Mouse (Mus musculus): ENCODE results near the gene Golga2.
A peak's percentile ranks its signal among the peaks of the same experiment; 100 is the strongest.

Gene Golga2

DNA sequence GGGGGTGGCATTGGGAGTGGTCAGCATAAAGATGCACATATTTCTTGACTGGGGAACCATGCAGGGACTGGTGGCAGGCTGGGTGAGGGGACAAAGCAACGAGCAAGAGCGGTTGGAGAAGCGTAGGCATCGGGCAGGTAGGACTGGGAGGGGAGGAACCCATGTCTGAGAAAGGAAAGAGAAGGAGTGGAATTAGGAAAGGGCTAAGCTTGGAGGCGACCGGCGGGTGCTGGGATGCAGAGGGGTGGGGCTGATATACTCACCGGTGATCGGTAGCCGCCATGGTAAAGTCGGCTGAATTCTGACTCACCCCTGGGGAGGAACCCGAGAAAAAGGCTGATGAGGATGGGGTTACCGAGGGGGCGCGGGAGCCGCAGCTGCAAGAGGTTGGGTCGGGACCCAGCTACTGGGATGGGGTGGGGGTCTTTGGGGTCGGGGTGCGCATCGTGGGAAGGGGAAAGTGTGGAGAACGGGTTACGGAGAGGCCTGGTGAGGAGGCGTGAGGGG is at the start of gene Golga2:
TSS of gene Golga2 (plus strand) at position 51 of the 507 bp plus-strand sequence.
- no peak for DNase-seq

GRCm38 (mm10) chr2:32237571-32237970 is 49.6 kb upstream of the Golga2 start:
- DNase-seq: no peak

DNA sequence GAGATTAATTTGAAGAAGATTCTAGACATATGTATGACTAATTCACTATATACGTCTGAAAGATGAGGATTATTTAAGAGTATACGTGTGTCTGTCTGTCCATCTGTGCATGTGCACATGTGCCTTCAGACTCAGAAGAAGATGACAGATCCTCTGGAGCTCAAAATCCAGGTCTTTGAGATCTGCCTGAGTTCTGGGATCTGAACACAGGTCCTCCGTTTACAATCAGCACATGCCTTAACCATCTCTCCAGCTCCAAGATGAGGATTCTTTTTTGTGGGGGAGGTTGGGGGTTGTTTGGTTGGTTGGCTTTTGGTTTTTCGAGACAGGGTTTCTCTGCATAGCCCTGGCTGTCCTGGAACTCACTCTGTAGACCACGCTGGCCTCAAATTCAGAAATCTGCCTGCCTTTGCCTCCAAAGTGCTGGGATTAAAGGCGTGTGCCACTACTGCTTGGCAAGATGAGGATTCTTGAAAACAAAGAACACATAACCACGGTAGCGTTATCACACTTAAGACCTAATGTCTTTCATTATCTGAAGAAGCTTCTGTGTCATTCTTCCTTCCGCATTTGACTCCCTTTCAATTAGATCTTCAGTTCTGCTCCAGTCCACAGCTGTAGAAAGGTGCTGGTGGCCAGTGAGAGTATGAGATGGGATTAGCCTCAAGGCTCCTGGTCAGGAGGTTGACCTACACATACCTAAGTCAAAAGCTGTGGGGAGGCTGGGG is 48.3 kb upstream of the Golga2 start:
- DNase-seq: no peak

DNA sequence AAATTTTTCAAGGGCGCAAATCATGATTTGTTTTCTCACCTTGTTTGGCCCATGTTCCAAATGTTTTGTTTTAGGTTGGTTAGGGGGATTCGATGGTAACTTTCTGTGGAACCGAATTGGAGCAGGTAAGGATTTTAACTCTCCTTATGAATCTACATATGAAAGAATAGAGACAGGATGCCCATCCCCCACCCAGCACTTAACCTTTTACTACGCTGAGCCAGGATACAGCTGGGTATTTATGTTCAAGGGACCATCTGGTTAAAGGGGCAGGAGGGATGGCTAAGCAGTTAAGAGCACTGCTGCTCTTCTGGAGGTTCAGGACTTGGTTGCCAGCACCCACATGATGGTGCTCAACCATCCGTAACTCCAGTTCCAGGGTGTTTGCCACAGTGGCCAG is 46.6 kb upstream of the Golga2 start:
- DNase-seq: no peak

DNA sequence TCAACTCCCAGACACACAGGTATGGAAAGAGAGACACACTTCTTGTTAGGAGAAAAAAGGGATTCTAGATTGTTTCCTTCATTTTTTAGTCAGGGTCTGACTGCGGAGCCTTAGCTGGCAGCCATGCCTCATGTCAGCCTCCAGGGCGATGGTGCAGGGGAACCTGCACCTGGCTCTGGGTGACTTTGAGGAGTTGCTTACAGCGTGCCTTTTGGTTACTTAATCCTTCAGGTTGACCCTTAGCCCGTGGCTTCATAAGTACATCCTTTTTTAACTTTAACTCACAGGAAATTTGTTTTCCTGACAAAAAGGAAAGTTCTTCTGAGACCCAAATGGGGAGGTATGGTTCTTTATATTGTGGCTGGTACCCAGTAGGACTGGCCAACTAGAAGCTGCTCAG is 44.2 kb upstream of the Golga2 start:
- DNase-seq: no peak

- DNase-seq: no peak
These were observed 40.4 kb upstream of the Golga2 start for GRCm38 (mm10) chr2:32246741-32247140.

DNA sequence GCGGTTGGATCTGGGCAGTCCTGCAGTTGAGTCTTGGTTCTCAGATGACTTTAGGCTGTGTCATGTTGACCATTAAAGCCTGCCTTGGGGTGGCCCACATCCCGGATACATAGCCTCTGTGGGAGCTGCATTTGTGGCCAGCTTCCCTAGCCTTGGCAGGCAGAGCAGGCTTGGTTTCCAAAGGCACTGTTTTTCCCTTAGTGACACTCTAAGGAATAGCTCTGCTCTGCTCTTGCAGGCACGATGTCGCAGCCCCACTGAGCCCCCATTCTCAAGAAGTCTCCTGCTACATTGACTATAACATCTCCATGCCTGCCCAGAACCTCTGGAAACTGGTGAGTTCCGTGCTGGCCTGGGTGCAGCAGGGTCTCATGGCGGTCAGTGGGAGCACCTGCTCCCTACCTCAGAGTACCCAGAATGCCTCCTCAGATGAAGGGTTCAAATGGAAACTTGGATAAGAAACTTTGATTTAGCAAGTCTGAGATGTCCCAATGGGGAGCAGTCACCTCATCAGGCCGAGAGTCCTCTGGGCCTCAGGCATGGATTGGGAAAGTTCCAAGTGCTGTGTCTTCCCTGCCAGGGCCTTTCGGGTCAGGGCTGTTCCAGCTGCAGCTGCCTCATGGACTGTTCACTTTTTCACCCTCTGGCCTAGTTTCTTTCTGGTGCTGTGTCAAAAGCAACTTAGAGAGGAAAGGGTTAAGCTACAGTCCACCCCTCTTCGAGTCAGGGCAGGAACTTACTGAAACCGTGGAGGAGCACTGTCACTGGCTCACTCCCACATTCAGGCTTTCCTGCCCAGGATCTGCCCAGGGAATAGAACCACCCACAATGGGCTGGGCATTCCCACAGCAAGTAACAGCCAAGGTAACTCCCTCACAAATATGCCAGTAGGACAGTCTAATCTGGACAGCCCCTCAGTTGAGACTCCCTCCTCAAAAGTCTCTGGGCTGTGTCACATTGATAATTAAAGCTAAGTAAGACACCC is 38.5 kb upstream of the Golga2 start:
- DNase-seq: no peak

- DNase-seq: no peak
These were observed 35.2 kb upstream of the Golga2 start for GRCm38 (mm10) chr2:32251791-32252527.

DNA sequence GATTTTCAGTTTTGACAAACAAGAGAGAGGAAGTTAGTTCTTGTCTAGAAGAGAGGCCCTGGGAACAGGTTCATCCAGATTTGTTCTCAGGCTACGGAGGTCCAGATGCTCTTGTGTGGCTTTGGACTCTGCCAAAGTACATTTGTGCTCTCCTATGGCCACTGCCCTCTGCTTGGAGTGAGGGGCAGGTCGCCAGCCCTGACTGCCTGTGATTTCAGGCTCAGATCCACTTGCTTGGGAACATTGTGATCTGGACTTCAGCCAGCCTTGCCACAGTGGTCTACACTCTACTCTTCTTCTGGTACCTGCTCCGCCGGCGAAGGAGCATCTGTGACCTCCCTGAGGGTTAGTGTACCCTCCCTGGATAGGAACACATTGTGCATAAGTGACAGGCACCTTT is 34.5 kb upstream of the Golga2 start:
- DNase-seq: no peak

DNA sequence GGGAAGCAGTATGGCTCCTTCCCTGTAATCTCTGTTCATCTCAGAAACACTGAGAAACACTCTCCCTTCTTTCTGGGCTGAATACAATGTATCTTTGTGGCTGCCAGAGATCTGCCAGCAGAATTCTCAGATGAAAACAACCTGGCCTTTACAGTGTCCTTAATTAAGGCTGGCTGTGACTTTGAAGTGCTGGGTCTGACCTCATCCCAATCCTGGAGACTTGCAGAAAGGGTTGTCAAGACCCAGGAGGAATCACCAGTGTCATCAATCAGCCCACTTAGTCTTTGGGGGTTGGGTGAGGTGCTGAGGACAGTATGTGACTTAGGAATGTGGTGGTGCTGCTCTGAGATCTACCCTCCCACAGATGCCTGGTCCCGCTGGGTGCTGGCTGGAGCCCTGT is 33.8 kb upstream of the Golga2 start:
- no peak for DNase-seq

- DNase-seq: no peak
These were observed 32.6 kb upstream of the Golga2 start for GRCm38 (mm10) chr2:32254563-32254962.

DNA sequence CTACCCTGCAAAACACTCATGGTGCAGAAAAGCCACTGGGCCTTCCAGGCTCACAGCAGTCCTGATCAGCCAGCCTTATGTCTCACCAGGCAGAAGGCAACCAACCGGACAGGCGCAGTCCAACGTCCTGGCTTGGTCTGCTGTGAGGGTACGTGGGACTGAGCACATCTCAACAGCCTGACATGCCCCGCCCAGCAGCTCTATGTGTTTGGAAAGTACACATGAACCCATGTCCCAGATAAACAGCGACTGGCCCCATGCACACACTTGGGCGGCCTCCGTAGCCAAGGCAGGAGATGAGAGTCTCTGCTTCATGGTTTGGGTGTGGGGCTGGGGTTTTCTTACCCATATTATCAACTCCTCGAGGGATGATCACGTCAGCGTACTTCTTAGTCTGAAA is 30.9 kb upstream of the Golga2 start:
- DNase-seq: no peak

DNA sequence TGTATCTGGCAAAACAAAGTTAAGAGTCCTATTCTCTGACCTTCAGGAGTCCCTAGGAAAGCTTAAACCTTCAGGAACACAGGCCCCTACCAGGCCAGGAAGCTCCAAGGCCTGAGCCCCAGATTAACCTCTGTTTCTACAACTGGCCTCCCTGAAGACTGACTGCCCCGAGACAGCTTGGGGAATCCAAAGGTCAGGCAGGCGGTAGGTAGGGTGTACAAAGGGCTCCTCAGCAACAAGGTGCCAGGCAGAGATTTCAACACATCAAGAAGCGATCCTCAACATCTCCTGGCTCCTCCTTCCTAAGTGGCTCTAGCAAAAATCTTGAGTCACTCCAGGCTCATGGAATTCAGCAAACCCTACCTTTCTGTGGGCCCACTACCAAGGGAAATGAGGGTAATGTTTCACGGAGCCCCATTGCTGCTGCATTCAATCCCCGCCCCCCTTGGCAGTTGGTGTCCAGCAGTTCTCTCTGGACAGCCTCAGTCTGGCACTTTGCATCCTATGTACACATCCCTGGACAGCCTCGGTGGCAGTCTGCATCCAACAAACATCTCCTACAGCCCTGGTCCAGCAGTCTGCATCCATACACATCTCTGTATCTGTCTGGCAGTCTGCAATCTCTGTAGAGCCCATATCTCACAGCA is 28.2 kb upstream of the Golga2 start:
- no peak for DNase-seq

- peak; percentile 92 for DNase-seq
These were observed 27.3 kb upstream of the Golga2 start, which contains the start of gene Uck1 for GRCm38 (mm10) chr2:32259657-32260417. TSS of gene Uck1 (minus strand) at chr2:32260159.

- peak; percentile 55 to 58 for DNase-seq
These were observed 26.5 kb upstream of the Golga2 start for GRCm38 (mm10) chr2:32260635-32261034.

GRCm38 (mm10) chr2:32275823-32276222 is 11.4 kb upstream of the Golga2 start:
- no peak for DNase-seq

DNA sequence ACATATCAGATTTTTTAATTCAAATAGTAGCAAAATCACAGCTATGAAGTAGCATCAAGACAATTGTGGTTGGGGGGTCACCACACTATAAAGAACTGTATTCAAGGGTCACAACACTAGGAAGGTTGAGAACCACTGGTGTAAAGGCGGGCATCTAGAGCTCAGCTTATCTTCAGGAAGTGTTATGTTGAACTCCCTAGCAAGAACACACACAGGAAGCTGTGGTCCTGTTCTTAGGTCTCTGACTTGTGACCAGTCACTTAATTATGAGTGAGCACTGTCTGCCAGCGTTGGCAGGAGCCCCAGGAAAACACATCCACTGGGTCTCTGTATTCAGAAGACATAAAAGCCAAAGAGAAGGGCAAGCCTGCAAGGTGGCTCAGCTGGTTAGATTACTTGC is 4.9 kb upstream of the Golga2 start:
- DNase-seq: no peak

- peak; percentile 62 to 66 for DNase-seq
These were observed 4.5 kb upstream of the Golga2 start for GRCm38 (mm10) chr2:32282727-32283126.

GRCm38 (mm10) chr2:32283986-32284385 is 3.2 kb upstream of the Golga2 start:
- DNase-seq: no peak

DNA sequence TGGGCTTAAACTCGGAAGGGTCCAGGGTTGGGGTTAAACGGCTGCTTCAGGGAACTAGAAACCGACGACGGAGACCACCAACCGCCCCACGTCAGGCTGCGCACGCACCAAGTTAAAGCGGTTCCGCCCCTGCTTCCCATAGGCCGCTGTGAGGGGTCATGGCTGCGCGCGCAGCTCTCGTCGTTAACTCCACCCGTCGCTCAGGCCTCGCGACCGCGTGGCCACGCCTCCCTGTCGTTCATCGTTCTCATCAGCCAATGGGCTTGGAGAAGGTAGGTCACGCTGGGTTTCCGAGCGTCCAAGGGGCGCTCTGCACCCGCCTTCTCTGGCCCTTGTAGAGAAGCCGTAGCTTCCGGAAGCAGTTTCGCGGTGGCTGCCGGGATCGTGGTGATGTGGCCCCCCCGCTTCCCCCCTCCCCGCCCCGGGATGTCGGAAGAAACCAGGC is 761 bp downstream of the Golga2 start, which contains the start of gene Swi5:
TSS of gene Swi5 (minus strand) at position 153 of the 445 bp plus-strand sequence.
- DNase-seq: peak; percentile 98

GRCm38 (mm10) chr2:32288371-32288931 is 1.3 kb downstream of the Golga2 start:
- no peak for DNase-seq

All from cerebellum, adult 18-20 months (tissue).